Mouse (Mus musculus): Measurements from ENCODE around the gene Sit1. TPM values are rescaled to one million over a fixed set of nuclear protein-coding genes. Genes with fewer than 3 reads are reported as not detected.
"Not testable (repeated sequence)": the region's sequence is repeated elsewhere in the genome, so short reads cannot be mapped to it uniquely, and the experiment has no call there.

The Sit1 gene
- polyA plus RNA-seq, 1 experiment from 2014 or later, result 0.10 TPM

DNA sequence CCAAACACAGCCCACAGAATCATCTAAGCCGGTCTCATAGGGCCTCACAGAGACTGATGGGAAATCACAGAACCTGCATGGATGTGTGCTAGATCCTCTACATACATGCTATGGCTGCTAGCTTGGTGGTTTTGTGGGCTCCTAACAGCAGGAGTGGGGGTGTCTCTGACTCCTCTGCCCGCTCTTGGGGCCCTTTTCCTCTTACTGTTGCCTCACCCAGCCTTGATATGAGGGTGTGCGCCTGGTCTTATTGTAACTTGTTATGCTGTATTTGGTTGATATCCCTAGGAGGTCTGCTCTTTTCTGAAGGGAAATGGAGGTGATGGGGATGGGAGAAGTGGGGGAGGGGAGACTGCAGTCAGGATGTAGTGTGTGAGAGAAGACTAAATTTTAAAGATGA lies 6.1 kb upstream of the Sit1 start:
- WGBS, result 93% methylated on average over 3 of the region's 3 CpGs
- H3K36me3 ChIP-seq, result no peaks in the 10 kb centered on the region
- peaks cover 7% of the 10 kb centered on the region for H3K4me1 ChIP-seq (replicated peaks)
- no peaks in the 10 kb centered on the region for H3K9me3 ChIP-seq (replicated peaks)
- no peaks in the 10 kb centered on the region for H3K27me3 ChIP-seq
- H3K4me3 ChIP-seq, result no peak overlapping the region
- H3K4me2 ChIP-seq, result no peak overlapping the region
- H3K27ac ChIP-seq, result no peak overlapping the region
- no peak for ATAC-seq (replicated peaks; ENCODE audit: insufficient number of reproducible peaks, insufficient read depth, low FRiP score, low read depth)
- no peak overlapping the region for H3K9ac ChIP-seq

DNA sequence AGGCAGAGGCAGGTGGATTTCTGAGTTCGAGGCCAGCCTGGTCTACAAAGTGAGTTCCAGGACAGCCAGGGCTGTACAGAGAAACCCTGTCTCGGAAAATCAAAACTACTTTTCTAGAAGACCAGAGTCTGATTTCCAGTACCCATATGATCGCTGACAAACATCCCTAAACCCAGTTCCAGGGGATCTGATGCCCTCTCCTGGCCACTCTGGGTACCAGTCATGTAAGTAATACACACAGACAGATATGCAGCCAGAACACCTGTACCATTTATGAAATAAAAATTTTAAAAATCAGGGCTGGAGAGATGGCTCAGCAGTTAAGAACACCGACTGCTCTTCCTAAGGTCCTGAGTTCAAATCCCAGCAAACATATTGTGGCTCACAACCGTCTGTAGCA lies 2.1 kb upstream of the Sit1 start:
- 81% methylated on average over 5 of the region's 5 CpGs for WGBS

DNA sequence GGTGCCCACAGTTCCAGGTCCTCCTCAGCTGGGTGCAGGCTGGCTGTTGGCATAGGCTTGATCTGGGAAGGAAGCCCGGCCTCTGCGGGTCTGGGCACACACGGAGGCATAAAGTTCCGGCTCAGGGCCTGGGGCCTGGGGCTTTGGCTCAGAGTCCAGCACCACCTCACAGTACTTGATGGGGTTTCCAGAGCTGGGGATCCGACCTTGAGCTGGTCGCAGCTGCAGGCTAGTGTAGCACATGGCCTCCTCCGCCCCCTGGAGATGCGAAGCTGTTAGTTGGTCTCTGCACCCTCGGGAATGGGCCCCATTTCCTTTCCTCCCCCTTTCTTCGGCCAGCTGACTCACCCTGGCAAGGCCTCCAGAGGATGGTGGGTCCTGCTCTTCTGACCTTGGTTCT lies 943 bp downstream of the Sit1 start:
- Histone ChIP-seq H3K4me2 (no peak overlapping the region), H3K9me3 (replicated peaks) (no peaks in the 10 kb centered on the region), H3K4me3 (no peak overlapping the region), H3K9ac (no peak overlapping the region), H3K36me3 (no peaks in the 10 kb centered on the region), H3K27me3 (no peaks in the 10 kb centered on the region), H3K27ac (no peak overlapping the region), H3K4me1 (replicated peaks) (peaks cover 13% of the 10 kb centered on the region)
- 62% methylated on average over 10 of the region's 10 CpGs for WGBS
- ATAC-seq (replicated peaks; ENCODE audit: insufficient number of reproducible peaks, insufficient read depth, low FRiP score, low read depth), result no peak; the same call in 1 of the 2 replicates

More for the DNA sequence above, 2.1 kb upstream of the Sit1 start:
- not testable (repeated sequence) for H3K4me2 ChIP-seq; H3K4me3 ChIP-seq; H3K9ac ChIP-seq; H3K4me1 ChIP-seq (replicated peaks); H3K27me3 ChIP-seq; H3K27ac ChIP-seq; ATAC-seq (replicated peaks; ENCODE audit: insufficient number of reproducible peaks, insufficient read depth, low FRiP score, low read depth); H3K9me3 ChIP-seq (replicated peaks); H3K36me3 ChIP-seq

- Histone ChIP-seq H3K4me2 (no peak overlapping the region), H3K4me3 (no peak overlapping the region), H3K4me1 (replicated peaks) (peaks cover 13% of the 10 kb centered on the region), H3K36me3 (no peaks in the 10 kb centered on the region), H3K27me3 (no peaks in the 10 kb centered on the region), H3K9ac (no peak overlapping the region), H3K27ac (no peak overlapping the region), H3K9me3 (replicated peaks) (no peaks in the 10 kb centered on the region)
- ATAC-seq (replicated peaks; ENCODE audit: insufficient number of reproducible peaks, insufficient read depth, low FRiP score, low read depth), result no peak
- 61% methylated on average over 7 of the region's 7 CpGs for WGBS
Measured at GRCm38 (mm10) chr4:43481894-43482456, 1.6 kb downstream of the Sit1 start.

- Histone ChIP-seq H3K27ac (no peak overlapping the region), H3K4me3 (no peak overlapping the region), H3K4me1 (replicated peaks) (peaks cover 13% of the 10 kb centered on the region), H3K4me2 (no peak overlapping the region), H3K27me3 (no peaks in the 10 kb centered on the region), H3K36me3 (no peaks in the 10 kb centered on the region), H3K9ac (no peak overlapping the region), H3K9me3 (replicated peaks) (no peaks in the 10 kb centered on the region)
- WGBS, result 84% methylated on average over 5 of the region's 5 CpGs
- ATAC-seq (replicated peaks; ENCODE audit: insufficient number of reproducible peaks, insufficient read depth, low FRiP score, low read depth), result no peak
Measured at GRCm38 (mm10) chr4:43480985-43481384, 2.5 kb downstream of the Sit1 start.

- no peak overlapping the region for H3K9ac ChIP-seq
- 0 out of 2 replicates have a peak overlapping the region, but pooled peaks have one; percentile 20 for H3K4me3 ChIP-seq
- no peaks in the 10 kb centered on the region for H3K27me3 ChIP-seq
- H3K27ac ChIP-seq, result 0 out of 2 replicates have a peak overlapping the region, but pooled peaks have one; percentile 15
- 45% methylated on average over 24 of the region's 24 CpGs for WGBS
- H3K9me3 ChIP-seq (replicated peaks), result no peaks in the 10 kb centered on the region
- no peaks in the 10 kb centered on the region for H3K36me3 ChIP-seq
- H3K4me2 ChIP-seq, result peak overlapping the region; percentile 63; the same call in 1 of the 2 replicates
- no peak for ATAC-seq (replicated peaks; ENCODE audit: insufficient number of reproducible peaks, insufficient read depth, low FRiP score, low read depth)
- peaks cover 13% of the 10 kb centered on the region for H3K4me1 ChIP-seq (replicated peaks)
Measured at GRCm38 (mm10) chr4:43478906-43479832, 4.4 kb downstream of the Sit1 start.

DNA sequence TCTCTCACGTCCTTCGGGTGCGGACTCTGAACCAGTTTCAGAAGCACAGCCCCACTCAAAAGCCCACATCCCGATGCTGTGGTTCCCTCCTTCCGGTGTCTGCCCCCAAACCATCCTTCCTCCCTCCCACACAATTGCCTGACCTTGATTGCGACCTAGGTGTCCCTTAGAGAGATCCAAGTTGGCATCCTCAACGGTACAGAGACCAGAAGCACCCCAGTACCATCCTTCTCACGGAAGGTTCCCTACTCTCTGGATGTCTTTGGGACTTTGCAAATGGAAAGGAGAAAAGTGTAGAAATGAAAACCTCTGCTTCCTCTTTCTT lies 5.0 kb downstream of the Sit1 start:
- Histone ChIP-seq H3K36me3 (no peaks in the 10 kb centered on the region), H3K9me3 (replicated peaks) (no peaks in the 10 kb centered on the region), H3K27me3 (no peaks in the 10 kb centered on the region), H3K4me3 (peak overlapping the region; percentile 47), H3K9ac (peak overlapping the region; percentile 41; the same call in 1 of the 2 replicates), H3K4me1 (replicated peaks) (peaks cover 13% of the 10 kb centered on the region), H3K27ac (peak overlapping the region; percentile 61), H3K4me2 (peak overlapping the region; percentile 63)
- WGBS, result 36% methylated on average over 8 of the region's 8 CpGs
- no peak for ATAC-seq (replicated peaks; ENCODE audit: insufficient number of reproducible peaks, insufficient read depth, low FRiP score, low read depth)

GRCm38 (mm10) chr4:43477857-43478533 lies 5.5 kb downstream of the Sit1 start:
- ATAC-seq (replicated peaks; ENCODE audit: insufficient number of reproducible peaks, insufficient read depth, low FRiP score, low read depth), result peak; percentile 86
- peak overlapping the region; percentile 63 for H3K4me2 ChIP-seq
- H3K9ac ChIP-seq, result peak overlapping the region; percentile 41; the same call in 1 of the 2 replicates
- no peaks in the 10 kb centered on the region for H3K36me3 ChIP-seq
- peak overlapping the region; percentile 47 for H3K4me3 ChIP-seq
- H3K27ac ChIP-seq, result peak overlapping the region; percentile 61
- H3K9me3 ChIP-seq (replicated peaks), result no peaks in the 10 kb centered on the region
- no peaks in the 10 kb centered on the region for H3K27me3 ChIP-seq
- peaks cover 13% of the 10 kb centered on the region for H3K4me1 ChIP-seq (replicated peaks)
- WGBS, result 19% methylated on average over 11 of the region's 11 CpGs

- no peak overlapping the region for H3K27ac ChIP-seq
- peaks cover 11% of the 10 kb centered on the region for H3K4me1 ChIP-seq (replicated peaks)
- no peak for ATAC-seq (replicated peaks; ENCODE audit: insufficient number of reproducible peaks, insufficient read depth, low FRiP score, low read depth)
- H3K9ac ChIP-seq, result no peak overlapping the region
- no peaks in the 10 kb centered on the region for H3K9me3 ChIP-seq (replicated peaks)
- H3K4me2 ChIP-seq, result no peak overlapping the region
- H3K27me3 ChIP-seq, result no peaks in the 10 kb centered on the region
- WGBS, result 83% methylated on average over 6 of the region's 6 CpGs
- no peak overlapping the region for H3K4me3 ChIP-seq
- H3K36me3 ChIP-seq, result no peaks in the 10 kb centered on the region
Measured at GRCm38 (mm10) chr4:43476604-43477003, 6.9 kb downstream of the Sit1 start.

- H3K4me3 ChIP-seq, result no peak overlapping the region
- H3K27ac ChIP-seq, result no peak overlapping the region
- ATAC-seq (replicated peaks; ENCODE audit: insufficient number of reproducible peaks, insufficient read depth, low FRiP score, low read depth), result no peak
- no peaks in the 10 kb centered on the region for H3K27me3 ChIP-seq
- peaks cover 3% of the 10 kb centered on the region for H3K4me1 ChIP-seq (replicated peaks)
- no peak overlapping the region for H3K9ac ChIP-seq
- no peak overlapping the region for H3K4me2 ChIP-seq
- 62% methylated on average over 1 of the region's 1 CpGs for WGBS
- H3K9me3 ChIP-seq (replicated peaks), result no peaks in the 10 kb centered on the region
- no peaks in the 10 kb centered on the region for H3K36me3 ChIP-seq
Measured at GRCm38 (mm10) chr4:43473636-43474035, 9.9 kb downstream of the Sit1 start.

GRCm38 (mm10) chr4:43470301-43470700 lies 13.2 kb downstream of the Sit1 start:
- Histone ChIP-seq H3K27me3 (no peaks in the 10 kb centered on the region), H3K36me3 (no peaks in the 10 kb centered on the region), H3K27ac (no peak overlapping the region), H3K4me3 (no peak overlapping the region), H3K9ac (no peak overlapping the region), H3K4me2 (no peak overlapping the region), H3K9me3 (replicated peaks) (no peaks in the 10 kb centered on the region), H3K4me1 (replicated peaks) (no peaks in the 10 kb centered on the region)
- ATAC-seq (replicated peaks; ENCODE audit: insufficient number of reproducible peaks, insufficient read depth, low FRiP score, low read depth), result no peak
- WGBS, result 88% methylated on average over 10 of the region's 10 CpGs
